Mouse (Mus musculus): ENCODE measurements around the gene Msrb3.

Gene Msrb3

GRCm38 (mm10) chr10:120895899-120896289 is 3.0 kb downstream of the Msrb3 start:
- peak; percentile 30 for DNase-seq

DNA sequence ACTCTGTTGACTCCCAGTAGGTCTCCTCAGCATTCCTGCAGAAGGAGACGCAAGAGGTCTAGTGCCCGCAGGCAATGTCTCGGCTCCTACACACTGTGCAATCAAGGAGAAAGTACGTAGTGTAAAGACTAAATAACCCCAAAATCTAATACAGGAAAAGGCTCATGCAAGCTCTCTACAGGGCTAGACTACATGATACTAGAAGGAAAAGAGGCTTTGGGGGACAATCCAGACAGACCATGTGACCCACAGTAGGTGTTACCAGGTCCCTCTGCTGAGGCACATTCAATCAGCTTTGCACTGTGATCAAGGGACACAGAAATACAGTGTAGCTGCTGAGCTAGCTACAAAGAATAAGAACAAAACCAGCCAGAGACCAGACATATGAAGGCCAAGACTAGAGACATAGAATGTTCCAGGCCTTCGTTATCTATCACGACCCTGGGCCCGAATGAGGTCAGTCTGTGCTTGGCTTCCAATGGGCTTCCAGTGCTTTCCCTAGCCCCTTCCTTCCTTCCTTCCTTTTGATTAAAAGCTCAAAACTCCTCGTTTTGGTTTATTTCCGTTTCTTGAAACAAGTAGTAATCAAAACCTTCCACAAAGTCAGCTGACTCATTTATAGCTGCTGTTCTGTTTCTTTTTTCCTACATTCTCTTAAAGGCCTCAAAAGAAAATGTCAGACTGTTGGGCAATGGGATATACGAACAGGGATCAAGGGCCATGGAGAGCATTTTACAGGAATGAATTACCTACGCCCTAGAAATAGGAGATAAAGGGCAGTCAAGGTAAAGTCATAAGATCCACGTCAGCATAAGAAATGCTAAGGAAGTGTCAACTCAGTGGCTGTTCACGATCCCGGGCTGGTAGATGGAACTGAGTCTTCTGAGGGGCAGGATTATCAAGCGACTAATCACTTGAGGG is 3.7 kb downstream of the Msrb3 start:
- DNase-seq, result no peak

- DNase-seq, result no peak
These were observed 5.0 kb downstream of the Msrb3 start for GRCm38 (mm10) chr10:120893938-120894337.

DNA sequence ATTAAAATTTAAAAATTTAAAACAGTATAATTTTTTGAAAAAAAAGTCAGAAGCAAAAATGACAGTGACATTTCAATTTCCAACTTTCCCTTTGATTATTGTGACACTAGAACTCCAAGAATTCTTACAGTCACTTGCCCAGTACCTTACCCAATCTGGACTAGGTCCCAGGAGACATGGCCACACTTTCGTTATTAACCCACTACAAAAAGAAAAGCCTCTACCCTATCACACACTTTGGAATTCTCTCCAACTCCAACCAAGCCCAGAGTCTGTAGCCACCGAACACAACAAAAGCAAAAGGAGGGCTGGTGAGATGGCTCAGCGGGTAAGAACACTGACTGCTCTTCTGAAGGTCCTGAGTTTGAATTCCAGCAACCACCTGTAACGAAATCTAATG is 7.8 kb downstream of the Msrb3 start:
- no peak for DNase-seq

DNA sequence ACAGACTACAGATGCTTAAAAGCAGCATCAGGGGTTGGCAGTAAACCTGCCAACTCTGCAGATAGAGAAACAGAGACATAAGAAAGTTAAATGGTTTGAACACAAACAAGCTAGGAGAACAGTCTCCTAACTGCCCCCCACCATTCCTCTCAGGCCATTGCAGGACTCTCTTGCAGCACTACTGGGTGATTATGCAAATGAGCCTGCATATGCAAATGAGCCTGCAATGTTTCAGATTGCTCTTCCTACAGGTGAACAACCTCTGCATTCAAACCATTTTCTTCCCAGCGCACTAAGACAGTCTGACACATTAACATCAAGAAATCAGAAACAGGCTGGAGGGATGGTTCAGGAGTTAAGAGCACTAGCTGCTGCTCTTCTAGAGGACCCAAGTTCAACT is 8.3 kb downstream of the Msrb3 start:
- DNase-seq, result no peak

DNA sequence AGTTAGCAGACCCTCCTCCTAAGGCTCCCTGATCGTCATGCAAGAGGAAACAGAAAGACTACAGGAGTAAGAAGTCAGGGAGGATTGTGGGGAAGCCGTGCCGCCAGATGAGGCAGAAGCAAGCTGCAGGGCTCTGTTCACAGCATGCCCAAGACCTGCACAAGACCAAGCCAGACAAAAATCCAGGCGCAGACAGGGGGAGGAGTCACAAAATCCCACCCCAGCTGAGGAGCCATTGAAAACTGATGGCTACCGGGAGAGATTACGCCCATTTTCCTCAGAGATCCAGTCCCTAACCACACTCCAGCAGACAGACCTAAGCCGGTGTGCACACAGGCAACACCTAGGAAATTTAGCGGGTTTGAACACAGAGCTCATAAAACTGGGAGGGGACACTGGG is 10.4 kb downstream of the Msrb3 start:
- no peak for DNase-seq

GRCm38 (mm10) chr10:120884220-120884619 is 14.7 kb downstream of the Msrb3 start:
- DNase-seq, result no peak

- no peak for DNase-seq
These were observed 15.2 kb downstream of the Msrb3 start for GRCm38 (mm10) chr10:120883732-120884131.

DNA sequence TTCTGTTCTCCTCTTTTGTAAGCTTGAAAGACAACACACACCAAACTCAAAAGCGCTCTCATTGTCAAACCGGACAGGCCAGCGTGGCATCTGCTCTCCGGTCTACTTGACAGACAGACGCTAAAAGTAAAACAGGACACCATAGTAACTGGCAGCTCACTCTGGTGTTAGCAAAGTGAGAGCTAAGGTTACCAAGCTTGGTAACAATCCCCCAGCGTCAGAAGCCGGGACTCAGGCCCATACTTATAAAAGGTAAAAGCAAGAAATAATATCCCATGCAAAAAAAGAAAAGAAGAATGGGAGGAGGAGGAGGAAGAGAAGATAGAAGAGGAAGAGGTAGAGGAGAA is 15.9 kb downstream of the Msrb3 start:
- no peak for DNase-seq

- no peak for DNase-seq
These were observed 16.4 kb downstream of the Msrb3 start for GRCm38 (mm10) chr10:120882347-120883068.

GRCm38 (mm10) chr10:120876549-120877270 is 22.2 kb downstream of the Msrb3 start:
- DNase-seq, result no peak

GRCm38 (mm10) chr10:120875672-120876463 is 23.0 kb downstream of the Msrb3 start:
- peak; percentile 72 for DNase-seq

GRCm38 (mm10) chr10:120874261-120874660 is 24.6 kb downstream of the Msrb3 start:
- no peak for DNase-seq

- DNase-seq, result no peak
These were observed 25.2 kb downstream of the Msrb3 start for GRCm38 (mm10) chr10:120873646-120874201.

DNA sequence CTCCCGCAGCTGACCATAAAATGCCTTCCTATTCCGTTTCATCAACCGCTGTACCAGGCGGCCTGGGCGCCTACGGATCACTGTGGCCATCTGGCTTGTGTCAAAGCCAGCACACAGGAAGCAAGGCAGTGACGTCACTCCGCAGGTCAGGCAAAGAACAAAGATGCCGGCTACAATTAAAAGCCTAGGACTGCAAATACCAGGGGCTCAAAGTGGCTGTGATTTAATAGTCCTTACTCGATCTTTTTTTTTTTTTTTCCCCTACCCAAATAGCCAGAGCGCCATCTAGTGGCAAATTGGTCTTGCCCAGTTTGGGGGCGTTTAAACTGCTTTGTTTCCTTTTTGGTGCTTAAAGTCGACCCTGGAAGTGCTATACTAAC is 26.4 kb downstream of the Msrb3 start:
- DNase-seq, result peak; percentile 32

DNA sequence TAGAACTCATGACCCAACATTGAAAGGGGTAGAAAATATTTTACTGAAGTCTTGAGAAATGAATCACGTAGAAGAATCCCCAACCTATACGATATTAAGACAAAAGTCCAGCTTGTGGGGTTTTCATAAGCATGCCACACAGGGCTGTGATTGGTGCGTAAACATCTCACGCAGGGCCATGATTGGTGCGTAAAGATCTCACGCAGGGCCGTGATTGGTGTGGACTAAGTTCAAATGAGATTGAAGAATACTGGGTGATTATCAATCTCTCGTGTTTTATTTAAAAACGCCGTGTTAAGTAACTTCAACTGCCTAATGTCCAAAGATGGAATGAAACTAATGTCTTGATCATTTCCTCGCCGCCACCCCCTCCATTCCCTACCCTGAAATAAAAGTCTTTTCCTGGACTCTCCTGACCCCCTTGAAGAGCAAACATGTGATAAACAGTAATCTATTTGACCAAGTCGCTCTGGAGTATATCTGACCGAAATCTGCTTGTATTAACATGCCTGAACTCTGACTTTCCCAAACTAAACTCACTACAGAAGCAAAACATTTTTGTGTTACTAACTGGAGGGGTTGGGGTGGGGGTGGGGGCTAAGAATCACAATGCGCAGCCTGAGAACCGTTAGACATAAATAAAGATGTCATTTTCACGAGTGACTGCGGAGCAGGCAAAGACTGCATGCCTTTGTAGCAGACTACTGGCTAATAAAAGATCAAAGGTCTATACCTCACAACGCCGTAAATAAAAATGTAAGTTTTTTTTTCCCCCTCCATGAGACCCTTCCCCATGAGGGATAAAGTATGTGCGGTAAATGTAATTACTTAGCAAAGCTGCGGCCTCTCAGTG is 27.0 kb downstream of the Msrb3 start:
- DNase-seq, result no peak

GRCm38 (mm10) chr10:120871096-120871495 is 27.8 kb downstream of the Msrb3 start:
- no peak for DNase-seq

DNA sequence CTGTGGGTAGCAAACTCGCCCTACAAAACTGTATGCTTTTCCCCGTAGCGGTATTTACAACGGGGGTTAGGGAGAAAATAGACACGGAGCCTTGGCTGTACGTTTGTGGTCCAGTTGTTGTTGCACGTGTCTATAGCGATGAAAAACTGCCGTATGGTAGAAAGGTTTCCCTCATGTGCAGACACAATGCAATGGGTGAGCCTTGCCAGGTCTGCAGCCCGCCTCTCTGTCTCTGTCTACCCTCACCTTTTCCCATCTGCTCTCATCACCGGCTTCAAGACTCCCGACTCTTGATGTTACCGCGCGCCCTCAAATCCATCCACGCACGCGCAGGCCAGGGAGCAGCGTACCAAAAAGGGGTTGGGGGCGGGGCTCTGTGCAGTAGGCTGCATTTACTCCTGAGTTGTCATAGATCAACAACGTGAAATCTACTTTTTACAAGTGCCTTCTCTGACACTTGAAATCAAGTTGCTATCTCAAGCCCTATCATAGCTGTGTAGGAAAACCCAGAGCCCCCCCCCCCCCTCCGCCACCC is 29.6 kb downstream of the Msrb3 start:
- DNase-seq, result no peak

DNA sequence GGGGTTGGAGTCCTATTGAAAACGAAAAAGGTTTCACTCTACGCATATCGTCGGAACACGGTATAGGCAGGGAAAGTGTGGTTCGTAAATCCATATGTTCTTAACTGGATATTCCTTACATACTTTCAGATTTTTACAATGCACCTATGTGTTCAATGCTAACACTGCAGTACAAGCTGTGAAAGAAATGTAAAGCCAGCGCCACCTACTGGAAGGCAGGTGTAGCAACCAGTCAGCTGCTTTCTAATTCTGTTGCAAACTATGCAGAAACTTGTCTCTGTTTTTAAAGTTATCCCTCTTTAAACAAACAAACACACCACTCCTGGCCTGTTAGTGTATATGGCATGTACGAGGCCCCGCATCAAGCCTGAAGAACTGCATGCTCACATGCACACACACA is 34.5 kb downstream of the Msrb3 start:
- peak; percentile 53 for DNase-seq

DNA sequence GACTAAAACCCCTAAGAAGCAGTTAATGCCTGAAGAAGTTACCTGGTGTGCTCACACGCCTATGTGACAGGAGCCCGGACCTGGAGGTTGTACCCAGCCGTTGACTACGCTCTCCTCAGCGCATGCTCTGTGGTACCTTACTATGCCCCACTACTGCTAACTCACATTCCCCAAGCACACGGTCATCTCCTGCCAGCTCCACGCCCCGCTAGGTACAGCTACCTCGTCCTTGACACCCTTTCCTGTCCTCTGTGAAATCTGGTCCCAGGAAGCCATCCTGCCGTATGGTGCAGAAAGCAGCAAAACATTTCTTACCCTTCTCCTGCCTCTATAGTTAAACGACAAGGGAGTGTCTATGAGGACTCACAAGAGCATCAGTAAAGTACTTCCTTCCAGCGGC is 37.2 kb downstream of the Msrb3 start:
- no peak for DNase-seq

GRCm38 (mm10) chr10:120861194-120861593 is 37.7 kb downstream of the Msrb3 start:
- DNase-seq, result peak; percentile 38
